Mouse (Mus musculus) cerebellum, postnatal 25 days (tissue): ENCODE results near the gene Gm28539.
A peak's percentile ranks its signal among the peaks of the same experiment; 100 is the strongest.
"Not testable (repeated sequence)": the region's sequence is repeated elsewhere in the genome, so short reads cannot be mapped to it uniquely, and the experiment has no call there.

Experiments used
- DNase-seq, 2 experiments: peaks; one replicate each; pipeline ENCODE4 v3.0.0; 2021; ENCODE audit warnings: mixed read lengths in 2 of 2

The Gm28539 gene

GRCm38 (mm10) chr16:18836468-18837208 lies at the start of gene Gm28539, which contains the start of gene 2510002D24Rik:
TSS of gene Gm28539 (plus strand) at chr16:18836584.
TSS of gene 2510002D24Rik (plus strand) at chr16:18836578.
- DNase-seq: peak; percentile 98

- no peak for DNase-seq
Observed at GRCm38 (mm10) chr16:18786652-18787051, 49.7 kb upstream of the Gm28539 start.

- DNase-seq: no peak
Observed at GRCm38 (mm10) chr16:18788627-18789406, 47.6 kb upstream of the Gm28539 start.

GRCm38 (mm10) chr16:18795223-18795899 lies 41.0 kb upstream of the Gm28539 start:
- no peak for DNase-seq

- DNase-seq: no peak
Observed at GRCm38 (mm10) chr16:18796645-18797044, 39.7 kb upstream of the Gm28539 start.

- DNase-seq: no peak
Observed at GRCm38 (mm10) chr16:18798151-18798550, 38.2 kb upstream of the Gm28539 start.

GRCm38 (mm10) chr16:18798841-18799240 lies 37.5 kb upstream of the Gm28539 start:
- DNase-seq: peak; percentile 50 to 68

GRCm38 (mm10) chr16:18805746-18806145 lies 30.6 kb upstream of the Gm28539 start:
- no peak for DNase-seq

- no peak for DNase-seq
Observed at GRCm38 (mm10) chr16:18809001-18809400, 27.4 kb upstream of the Gm28539 start.

GRCm38 (mm10) chr16:18811032-18811431 lies 25.4 kb upstream of the Gm28539 start:
- peak in 1 of 2 experiments; percentile 43 for DNase-seq

- peak; percentile 87 to 89 for DNase-seq
Observed at GRCm38 (mm10) chr16:18811468-18812384, 24.7 kb upstream of the Gm28539 start, which contains the start of the genes Ufd1 and Cdc45. TSS of gene Ufd1 (plus strand) at chr16:18811779. TSS of gene Cdc45 (minus strand) at chr16:18811987.

GRCm38 (mm10) chr16:18812385-18812910 lies 23.9 kb upstream of the Gm28539 start:
- DNase-seq: no peak

GRCm38 (mm10) chr16:18822356-18822755 lies 14.0 kb upstream of the Gm28539 start:
- no peak for DNase-seq

- no peak for DNase-seq
Observed at GRCm38 (mm10) chr16:18822925-18823324, 13.5 kb upstream of the Gm28539 start.

GRCm38 (mm10) chr16:18828630-18829029 lies 7.8 kb upstream of the Gm28539 start:
- DNase-seq: no peak

- no peak for DNase-seq
Observed at GRCm38 (mm10) chr16:18829102-18829501, 7.3 kb upstream of the Gm28539 start.

- no peak for DNase-seq
Observed at GRCm38 (mm10) chr16:18833486-18833885, 2.9 kb upstream of the Gm28539 start.

GRCm38 (mm10) chr16:18836073-18836467 lies 314 bp upstream of the Gm28539 start:
- DNase-seq: no peak

- peak in 1 of 2 experiments; percentile 11 for DNase-seq
Observed at GRCm38 (mm10) chr16:18838346-18838745, 2.0 kb downstream of the Gm28539 start.

GRCm38 (mm10) chr16:18846301-18846820 lies 10.0 kb downstream of the Gm28539 start:
- DNase-seq: no peak

- not testable (repeated sequence) for DNase-seq
Observed at GRCm38 (mm10) chr16:18849521-18850190, 13.3 kb downstream of the Gm28539 start.
